Mouse (Mus musculus) kidney, adult 8-10 months (tissue): ENCODE data around the gene Dock11.

Experiments
- DNase-seq, 2 experiments: peaks; one replicate each; pipeline ENCODE4 v3.0.0; 2022

Gene Dock11

GRCm38 (mm10) chrX:35951945-35952344 is 63.3 kb downstream of the Dock11 start:
- no peak for DNase-seq

- DNase-seq, result no peak
These were observed 64.0 kb downstream of the Dock11 start for GRCm38 (mm10) chrX:35952521-35953095.

- DNase-seq, result no peak
These were observed 67.6 kb downstream of the Dock11 start for GRCm38 (mm10) chrX:35956236-35956635.

- DNase-seq, result no peak
These were observed 74.5 kb downstream of the Dock11 start for GRCm38 (mm10) chrX:35963087-35963486.

- DNase-seq, result no peak
These were observed 80.6 kb downstream of the Dock11 start for GRCm38 (mm10) chrX:35969276-35969675.

GRCm38 (mm10) chrX:35976657-35977056 is 88.0 kb downstream of the Dock11 start:
- no peak for DNase-seq

GRCm38 (mm10) chrX:35987981-35988380 is 99.3 kb downstream of the Dock11 start:
- no peak for DNase-seq

GRCm38 (mm10) chrX:35990508-35991095 is 102.0 kb downstream of the Dock11 start:
- DNase-seq, result no peak

- DNase-seq, result no peak
These were observed 105.6 kb downstream of the Dock11 start for GRCm38 (mm10) chrX:35994226-35994625.

GRCm38 (mm10) chrX:35997004-35997403 is 108.4 kb downstream of the Dock11 start:
- DNase-seq, result peak; percentile 4 to 5

GRCm38 (mm10) chrX:35997793-35998419 is 109.3 kb downstream of the Dock11 start:
- peak in 1 of 2 experiments; percentile 1 for DNase-seq

GRCm38 (mm10) chrX:36025651-36026050 is 137.0 kb downstream of the Dock11 start:
- DNase-seq, result no peak

GRCm38 (mm10) chrX:36031113-36031512 is 142.5 kb downstream of the Dock11 start:
- no peak for DNase-seq

- DNase-seq, result no peak
These were observed 145.4 kb downstream of the Dock11 start for GRCm38 (mm10) chrX:36034045-36034444.

GRCm38 (mm10) chrX:36045731-36046130 is 157.1 kb downstream of the Dock11 start:
- DNase-seq, result no peak

- DNase-seq, result peak; percentile 34 to 44
These were observed 158.8 kb downstream of the Dock11 start for GRCm38 (mm10) chrX:36047451-36047850.

- no peak for DNase-seq
These were observed 161.7 kb downstream of the Dock11 start for GRCm38 (mm10) chrX:36050312-36050711.

- no peak for DNase-seq
These were observed 185.4 kb downstream of the Dock11 start for GRCm38 (mm10) chrX:36073997-36074396.

GRCm38 (mm10) chrX:36077164-36077563 is 188.5 kb downstream of the Dock11 start:
- DNase-seq, result no peak

GRCm38 (mm10) chrX:36082917-36083316 is 194.3 kb downstream of the Dock11 start:
- no peak for DNase-seq

- no peak for DNase-seq
These were observed 200.0 kb downstream of the Dock11 start for GRCm38 (mm10) chrX:36088464-36089256.

GRCm38 (mm10) chrX:36100883-36101282 is 212.3 kb downstream of the Dock11 start:
- no peak for DNase-seq

GRCm38 (mm10) chrX:36101318-36101717 is 212.7 kb downstream of the Dock11 start:
- DNase-seq, result no peak

- no peak for DNase-seq
These were observed 220.0 kb downstream of the Dock11 start for GRCm38 (mm10) chrX:36108601-36109000.
